Mouse (Mus musculus): Measurements from ENCODE around the gene Pkp3.

Gene Pkp3

DNA sequence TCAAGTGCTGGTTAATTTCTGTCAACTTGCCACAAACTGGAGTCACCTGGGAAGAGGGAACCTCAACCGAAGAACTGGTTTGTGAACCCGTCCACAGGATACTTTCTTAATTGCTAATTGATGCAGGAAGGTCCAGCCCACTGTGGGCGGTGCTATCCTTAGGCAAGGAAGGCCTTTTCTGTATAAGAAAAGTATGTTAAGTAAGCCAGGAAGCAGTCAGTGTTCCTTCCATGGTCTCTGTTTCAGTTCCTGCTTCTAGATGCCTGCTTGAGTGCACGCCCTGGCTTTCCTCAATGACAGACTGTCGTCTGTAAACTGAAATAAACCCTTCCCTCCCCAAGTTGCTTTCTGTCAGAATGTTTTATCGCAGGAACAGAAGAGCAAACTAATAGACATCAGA is 21.0 kb upstream of the Pkp3 start:
- no peak for DNase-seq (ENCODE audit: low spot score in 2 of 2)

DNA sequence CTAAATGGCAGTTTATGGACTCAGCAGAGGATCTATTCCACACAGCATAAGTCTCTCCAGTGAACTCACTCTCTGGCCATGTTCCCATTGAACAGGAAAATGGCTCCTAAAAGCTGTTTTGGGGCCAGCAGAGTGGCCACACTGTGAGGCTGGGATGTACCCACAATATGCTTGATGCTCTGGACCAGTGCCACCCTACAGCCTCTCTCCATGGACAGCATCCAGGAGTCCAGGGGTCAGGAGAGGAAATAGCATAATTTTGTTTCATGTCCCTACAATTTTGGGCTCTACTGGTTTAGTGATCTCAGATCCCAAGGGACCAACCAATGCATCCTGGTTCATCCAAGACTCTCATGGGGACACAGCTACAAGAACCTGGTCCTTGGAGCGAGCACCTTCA is 20.5 kb upstream of the Pkp3 start:
- DNase-seq (ENCODE audit: low spot score in 2 of 2), result no peak

DNA sequence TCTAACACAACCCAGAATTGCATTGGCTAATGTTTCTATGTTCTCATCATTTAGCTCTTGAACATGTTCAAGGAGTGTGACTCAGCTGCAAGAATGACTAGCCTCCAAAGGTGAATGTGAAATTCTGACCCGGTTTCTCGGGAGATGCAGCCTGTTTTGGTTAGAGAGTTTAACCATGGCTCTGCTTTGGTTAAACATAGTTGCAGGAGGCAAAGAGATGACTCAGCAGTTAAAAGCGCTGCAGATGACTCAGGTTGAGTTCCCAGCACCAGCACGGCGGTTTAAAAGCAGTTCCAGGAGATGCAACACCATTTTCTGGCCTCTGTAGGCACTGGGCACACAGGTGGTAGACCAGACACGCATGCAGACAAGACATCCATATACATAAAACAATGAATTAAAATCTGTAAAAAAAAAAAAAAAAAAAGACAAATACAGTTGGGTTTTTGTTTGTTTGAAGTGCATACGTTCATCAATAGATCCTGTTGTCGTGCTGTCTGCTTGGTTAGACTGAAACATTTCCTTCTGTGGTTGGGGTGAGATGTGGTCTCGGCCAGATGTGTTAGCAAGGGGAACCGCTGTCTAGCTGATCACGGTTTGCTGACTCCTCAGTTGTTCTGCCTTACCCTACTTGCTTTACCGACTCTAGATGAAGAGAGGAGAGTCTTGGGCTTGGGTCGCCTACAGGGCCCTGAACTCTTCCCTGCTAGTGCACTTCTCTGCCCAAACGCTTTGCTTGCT is 19.2 kb upstream of the Pkp3 start:
- DNase-seq (ENCODE audit: low spot score in 2 of 2), result no peak

DNA sequence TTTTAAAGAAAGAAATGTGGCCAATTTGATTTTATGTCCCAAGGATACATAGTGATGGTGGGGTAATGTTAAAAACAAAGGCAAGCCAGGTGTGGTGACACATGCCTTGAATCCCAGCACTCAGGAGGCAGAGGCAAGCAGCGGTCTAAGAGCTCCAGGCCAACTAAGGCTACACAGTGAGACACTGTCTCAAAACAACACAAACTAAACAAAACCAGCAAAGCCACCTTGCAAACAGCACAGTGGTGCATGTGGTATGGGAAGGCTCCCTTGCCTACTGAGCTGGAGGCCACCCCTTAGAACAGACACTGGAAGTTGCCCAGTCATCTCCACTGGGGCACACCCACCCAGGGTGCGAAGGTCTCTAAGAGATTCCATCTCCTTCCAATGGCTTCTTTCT is 18.1 kb upstream of the Pkp3 start:
- no peak for DNase-seq (ENCODE audit: low spot score in 2 of 2)

DNA sequence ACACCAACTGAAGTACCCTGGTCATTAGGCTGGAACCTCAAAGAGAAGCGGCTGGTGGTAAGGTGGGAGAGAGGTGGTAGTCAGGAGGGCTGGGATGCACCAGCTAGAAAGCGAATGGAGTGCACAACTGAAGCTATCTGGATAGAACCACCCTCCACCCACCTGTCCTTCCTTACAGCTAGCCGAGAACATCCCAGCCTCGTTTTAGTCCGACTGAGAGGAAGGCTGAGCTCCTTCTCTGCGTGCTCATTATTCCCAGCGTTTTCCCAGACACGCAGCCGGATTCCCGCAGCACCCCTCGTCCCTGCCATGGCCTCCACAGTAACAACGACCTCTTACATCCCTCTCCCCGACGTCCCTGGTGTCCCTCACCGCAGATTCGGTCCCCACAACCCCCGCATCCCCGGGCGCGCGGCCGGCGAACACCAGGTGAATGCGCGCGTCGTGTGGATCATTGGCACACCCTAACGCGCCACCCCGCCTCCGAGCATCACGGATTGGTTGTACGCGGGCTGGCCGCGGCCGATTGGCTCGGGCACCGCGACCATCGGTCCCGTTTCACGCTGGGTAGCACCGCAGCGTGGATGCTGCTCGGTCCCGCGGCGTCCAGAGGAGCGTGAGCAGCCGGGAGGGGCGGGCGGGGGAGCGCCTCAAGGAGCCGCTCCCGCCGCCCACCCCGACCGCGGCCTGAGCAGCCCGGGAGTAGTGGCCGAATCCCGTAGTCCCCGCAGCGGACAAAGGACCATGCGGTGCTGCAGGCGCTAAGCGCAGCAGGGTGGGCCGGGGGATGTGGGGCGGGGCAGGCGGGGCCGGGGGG is 17.4 kb upstream of the Pkp3 start, which contains the start of gene B4galnt4:
Gene B4galnt4 (plus strand): TSS at position 679 of the 817 bp plus-strand sequence.
- DNase-seq (ENCODE audit: low spot score in 2 of 2), result peak; percentile 25 to 62

DNA sequence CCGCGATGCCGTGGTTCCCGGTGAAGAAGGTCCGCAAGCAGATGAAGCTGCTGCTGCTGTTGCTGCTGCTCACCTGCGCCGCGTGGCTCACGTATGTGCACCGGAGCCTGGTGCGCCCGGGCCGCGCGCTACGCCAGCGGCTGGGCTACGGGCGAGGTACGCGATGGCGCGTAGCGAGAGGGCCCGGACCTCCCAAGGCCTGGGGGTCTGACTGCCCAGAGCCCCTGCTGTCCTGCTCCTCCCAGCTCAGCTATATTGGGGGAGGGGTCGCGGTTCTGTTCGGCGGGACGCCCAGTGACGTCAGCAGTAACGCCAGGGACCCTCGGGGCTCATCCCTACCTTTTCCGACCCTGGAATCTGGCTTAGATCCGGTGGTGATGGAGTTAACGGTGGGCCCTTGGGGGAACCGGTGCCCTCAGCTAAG is 16.7 kb upstream of the Pkp3 start:
- DNase-seq (ENCODE audit: low spot score in 2 of 2), result no peak

DNA sequence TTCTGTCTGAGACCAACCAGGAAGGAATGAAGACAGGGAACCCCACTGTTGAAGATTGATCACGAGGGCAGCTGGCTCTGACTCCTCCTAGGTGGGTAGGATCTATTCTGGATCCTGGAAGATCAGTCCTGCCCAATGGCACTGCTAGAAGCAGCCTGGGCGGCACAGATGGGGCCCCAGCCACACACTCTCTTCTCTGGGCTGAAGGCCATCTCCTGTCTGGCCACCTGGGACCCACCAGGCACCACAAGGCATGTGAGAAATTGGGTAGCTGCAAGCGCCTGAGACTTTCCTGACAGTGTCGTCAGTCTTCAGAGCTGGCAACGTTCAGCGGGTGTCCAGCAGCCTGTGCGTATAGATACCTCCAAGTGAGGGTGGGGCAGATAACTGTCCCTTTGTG is 15.5 kb upstream of the Pkp3 start:
- DNase-seq (ENCODE audit: low spot score in 2 of 2), result no peak

DNA sequence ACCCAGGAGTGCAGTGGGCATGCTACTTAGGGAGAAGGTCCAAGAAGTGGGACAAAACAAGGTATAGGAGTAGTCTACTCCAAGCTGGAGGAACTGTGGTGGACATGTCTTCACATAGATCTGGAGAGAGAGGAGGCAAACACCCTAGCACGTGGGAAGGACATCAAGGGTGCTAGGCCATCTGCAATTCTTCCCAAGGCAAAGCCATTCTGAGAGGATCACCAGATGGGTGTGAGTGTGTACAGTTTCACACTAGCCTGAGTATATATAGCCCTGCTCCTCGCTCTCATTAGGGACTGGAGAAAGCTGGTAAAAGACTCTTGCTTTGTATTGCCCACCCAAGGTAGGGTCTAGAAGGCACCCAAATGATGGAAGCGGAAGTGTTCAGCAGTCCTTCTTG is 14.7 kb upstream of the Pkp3 start:
- DNase-seq (ENCODE audit: low spot score in 2 of 2), result no peak

DNA sequence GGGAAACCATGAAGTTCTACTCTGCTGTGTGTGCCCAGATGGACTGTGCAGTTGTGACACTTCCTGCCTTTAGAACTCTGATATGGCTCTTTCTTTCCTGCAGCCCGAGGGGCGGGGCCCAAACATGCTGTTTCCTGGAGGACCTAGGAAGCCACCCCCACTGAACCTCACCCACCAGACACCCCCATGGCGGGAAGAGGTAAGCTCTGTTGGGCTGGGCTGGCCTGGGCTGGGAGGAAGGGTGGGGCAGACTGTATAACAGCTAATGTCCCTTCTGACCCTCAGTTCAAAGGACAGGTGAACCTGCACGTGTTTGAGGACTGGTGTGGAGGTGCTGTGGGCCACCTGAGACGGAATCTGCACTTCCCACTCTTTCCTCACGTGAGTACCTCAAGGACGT is 13.8 kb upstream of the Pkp3 start:
- DNase-seq (ENCODE audit: low spot score in 2 of 2), result no peak

DNA sequence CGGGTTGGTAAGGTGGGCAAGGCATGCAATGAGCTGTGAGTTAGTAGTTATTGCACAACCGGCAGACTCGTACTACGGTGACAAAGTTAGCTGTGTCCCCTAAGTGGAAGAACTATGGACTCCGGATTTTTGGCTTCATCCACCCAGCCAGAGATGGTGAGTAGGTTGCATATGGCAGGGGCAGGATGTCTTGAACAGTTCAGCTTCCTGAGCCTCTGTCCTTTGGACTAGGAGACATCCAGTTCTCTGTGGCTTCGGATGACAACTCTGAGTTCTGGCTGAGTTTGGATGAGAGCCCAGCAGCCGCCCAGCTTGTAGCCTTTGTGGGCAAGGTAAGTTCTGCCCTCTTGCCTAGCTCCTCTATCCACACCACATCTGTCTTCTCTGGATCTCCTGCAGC is 13.4 kb upstream of the Pkp3 start:
- no peak for DNase-seq (ENCODE audit: low spot score in 2 of 2)

DNA sequence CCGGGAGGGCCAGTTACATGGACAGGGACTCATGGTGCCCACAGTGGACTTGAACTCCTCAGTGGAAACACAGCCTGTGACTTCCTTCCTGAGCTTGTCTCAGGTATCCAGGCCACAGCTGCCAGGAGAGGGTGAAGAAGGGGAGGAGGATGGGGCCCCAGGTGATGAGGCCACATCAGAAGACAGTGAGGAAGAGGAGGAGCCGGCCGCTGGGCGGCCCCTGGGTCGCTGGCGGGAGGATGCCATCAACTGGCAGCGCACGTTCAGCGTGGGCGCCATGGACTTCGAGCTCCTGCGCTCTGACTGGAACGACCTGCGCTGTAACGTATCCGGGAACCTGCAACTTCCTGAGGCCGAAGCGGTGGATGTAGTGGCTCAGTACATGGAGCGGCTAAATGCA is 9.7 kb upstream of the Pkp3 start:
- no peak for DNase-seq (ENCODE audit: low spot score in 2 of 2)

DNA sequence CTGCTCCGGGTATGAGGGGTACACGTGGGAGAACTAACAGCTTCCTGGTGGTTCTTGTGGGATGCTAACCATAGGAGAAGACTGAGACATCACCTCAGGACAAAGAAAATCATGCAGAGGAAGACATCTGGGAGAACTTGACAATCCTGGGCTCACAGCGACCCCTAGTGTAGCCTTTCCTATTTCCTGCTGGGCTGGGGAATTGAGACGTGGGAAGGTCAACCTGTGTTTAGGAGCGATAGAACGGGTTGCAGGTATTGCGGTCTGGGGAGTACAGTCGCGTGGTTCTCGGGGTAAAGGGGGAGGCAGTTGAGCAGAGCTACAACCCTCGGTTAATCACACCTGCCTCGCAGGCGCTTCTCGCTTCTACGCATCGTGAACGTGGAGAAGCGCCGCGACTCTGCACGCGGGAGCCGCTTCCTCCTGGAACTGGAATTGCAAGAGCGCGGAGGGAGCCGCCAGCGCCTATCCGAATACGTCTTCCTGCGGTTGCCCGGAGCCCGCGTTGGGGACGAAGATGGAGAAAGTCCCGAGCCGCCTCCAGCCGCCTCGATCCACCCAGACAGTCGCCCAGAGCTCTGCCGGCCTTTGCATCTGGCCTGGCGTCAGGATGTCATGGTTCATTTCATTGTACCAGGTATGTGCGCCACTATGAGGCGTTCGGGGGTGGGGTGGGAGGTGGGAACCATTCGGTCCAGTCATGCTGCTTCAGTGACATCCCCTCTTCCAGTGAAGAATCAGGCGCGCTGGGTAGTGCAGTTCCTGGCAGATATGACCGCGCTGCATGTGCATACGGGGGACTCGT is 7.8 kb upstream of the Pkp3 start:
- peak; percentile 29 to 54 for DNase-seq (ENCODE audit: low spot score in 2 of 2)

DNA sequence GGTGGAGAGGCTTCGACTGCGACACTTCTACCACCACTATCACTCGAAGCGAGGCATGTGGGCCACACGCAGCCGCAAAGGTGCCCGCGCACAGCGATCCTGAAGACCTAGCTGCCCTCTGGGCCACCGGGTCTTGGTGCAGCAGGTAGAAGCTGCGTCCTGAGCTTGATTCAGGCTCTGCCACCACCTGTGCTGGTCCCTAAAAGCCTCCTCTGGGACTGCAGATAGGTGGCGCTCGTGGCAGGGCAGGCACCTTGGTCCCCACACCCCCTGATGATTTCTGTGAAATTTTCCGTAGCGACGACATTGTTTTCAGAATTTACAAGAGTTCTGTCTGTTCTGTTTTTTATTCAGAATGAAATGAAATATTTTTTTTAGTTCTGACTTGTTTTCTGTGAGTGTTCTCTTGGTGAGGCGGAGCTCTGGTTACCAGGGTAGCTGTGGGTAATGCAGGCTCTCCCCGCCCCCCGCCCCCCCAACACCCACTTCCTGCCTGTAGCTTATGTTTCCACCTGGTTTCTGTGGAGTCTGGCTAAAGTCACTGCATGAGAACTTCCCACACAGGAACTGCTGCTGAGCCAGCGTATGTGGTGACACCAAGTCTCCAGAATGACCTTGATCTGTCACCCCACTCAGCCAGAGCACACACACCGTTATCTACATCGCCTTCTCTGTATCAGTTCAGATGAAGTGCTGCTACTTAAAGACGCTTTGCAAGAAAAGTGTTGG is 5.8 kb upstream of the Pkp3 start:
- DNase-seq (ENCODE audit: low spot score in 2 of 2), result no peak

DNA sequence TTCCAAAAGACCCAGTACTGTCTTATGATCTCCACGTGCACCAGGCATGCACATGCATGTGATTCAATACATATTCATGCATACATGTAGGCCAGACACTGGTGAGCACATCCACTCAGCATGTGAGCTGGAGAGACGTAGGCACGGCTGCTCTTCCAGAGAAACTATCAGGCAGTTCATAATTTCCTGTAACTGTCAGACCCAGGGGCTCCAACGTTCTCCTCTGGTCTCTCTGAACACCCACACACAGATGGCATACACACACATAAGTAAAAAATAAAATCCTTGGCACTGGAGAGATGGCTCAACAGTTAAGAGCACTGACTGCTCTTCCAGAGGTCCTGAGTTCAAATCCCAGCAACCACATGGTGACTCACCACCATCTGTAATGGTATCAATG is 4.2 kb upstream of the Pkp3 start:
- DNase-seq (ENCODE audit: low spot score in 2 of 2), result no peak

DNA sequence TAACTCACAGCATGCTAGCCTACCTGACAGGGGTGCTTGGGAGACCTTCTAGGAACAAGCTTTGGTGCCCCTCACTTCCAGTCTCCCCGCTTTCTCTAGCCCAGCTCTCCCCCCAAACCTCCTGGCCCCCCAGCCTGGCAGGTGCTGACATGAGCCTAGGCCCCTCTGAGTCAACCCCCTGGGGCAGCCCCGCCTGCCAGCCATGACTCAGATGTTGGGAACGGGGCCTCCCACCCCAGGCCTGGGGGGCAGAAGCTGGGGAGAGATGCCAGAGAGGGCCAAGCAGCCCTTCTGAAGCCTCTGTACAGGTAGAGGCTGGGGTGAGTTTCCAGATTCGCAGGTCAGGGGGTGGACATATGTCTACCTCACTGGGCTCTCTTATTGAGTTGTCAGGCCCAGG is 858 bp downstream of the Pkp3 start:
- DNase-seq (ENCODE audit: low spot score in 2 of 2), result no peak

DNA sequence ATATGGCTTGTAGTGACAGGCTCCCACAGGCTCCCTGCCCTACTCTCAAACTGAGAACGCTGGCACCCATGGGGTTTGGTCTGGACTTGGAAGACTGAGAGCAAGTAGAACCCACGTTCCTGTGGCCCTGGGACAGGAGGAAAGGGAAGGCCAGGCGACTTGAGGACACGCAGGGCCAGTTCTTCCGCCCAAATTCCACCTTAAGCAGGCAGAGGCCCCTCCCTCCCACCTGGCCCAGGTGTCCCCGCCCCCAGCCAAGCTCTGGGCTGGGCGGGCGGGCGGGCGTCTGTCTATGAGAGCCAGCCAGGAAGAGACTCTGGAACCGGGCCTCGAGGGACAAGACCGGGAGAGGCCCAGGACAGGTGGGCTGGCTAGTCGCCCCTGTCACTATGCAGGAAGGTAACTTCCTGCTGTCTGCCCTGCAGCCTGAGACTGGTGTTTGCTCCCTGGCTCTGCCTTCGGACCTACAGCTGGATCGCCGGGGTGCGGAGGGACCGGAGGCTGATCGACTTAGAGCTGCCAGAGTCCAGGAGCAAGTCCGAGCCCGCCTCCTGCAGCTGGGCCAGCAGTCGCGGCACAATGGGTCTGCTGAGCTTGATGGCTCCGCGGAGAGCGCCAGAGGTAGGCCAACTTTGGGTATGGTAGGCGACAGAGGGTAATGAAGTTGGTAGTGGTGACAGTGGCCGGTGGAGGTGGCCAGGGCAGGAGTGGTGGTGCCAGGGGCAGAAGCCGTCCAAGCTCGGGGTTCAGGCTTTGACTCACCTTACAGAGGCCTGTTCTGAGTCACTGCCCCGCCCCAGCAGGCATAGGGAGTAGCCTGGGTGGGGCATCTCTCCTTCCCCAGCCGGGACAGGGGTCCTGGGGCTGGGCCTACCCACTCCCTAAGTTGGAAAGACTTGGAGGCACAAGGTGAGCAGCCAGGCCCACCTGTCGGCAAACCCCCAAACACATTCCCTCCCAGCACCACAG is 1.7 kb downstream of the Pkp3 start:
- DNase-seq (ENCODE audit: low spot score in 2 of 2), result no peak

DNA sequence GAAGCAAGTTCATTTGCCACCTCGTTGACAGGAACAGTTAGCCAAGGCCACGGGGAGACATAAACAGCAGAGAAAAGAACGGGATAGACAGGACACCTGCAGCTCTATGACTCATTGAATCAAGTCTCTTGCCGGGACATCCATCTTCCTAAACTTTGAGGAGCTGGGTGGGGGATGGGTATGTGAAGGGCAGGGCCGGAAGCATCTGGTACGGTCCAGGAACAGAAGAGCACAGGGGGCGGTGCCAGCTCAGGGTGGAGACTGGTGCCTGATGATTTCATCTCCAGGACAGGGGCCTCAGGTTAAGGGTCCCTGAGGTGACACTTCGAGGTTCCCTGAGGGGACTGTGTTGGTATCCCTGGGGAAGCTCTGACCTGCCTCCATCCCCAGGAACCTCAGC is 9.9 kb downstream of the Pkp3 start:
- no peak for DNase-seq (ENCODE audit: low spot score in 2 of 2)

DNA sequence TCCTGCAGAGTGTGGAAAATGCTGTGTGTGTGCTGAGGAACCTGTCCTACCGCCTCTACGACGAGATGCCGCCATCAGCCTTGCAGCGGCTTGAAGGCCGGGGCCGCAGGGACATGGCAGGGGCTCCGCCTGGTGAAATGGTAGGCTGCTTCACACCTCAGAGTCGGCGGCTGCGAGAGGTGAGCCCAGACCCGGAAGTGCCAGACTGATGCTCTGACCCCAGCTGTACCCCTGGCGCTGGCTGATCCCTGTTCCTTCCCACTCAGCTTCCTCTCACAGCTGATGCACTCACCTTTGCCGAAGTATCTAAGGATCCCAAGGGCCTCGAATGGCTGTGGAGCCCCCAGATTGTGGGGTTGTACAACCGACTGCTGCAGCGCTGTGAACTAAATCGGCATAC is 10.5 kb downstream of the Pkp3 start:
- DNase-seq (ENCODE audit: low spot score in 2 of 2), result no peak

DNA sequence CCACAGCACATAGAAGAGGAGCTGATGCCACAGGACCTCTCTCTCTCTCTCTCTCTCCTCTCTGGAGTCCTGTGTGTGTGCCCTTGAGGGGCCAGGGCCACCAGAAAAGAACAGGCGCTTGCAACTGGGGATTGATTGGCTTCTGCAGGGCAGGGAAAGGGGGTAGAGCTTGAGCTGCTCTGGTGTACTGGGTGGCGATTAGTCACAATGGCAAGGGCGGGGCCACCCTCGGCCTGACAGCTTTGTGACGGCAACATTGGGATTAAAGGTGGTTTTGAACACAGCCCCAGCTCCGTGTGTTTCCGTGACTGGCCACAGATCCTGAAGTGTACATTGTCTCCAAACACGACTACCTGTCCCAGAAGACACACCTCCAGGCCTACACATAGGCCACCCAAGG is 12.2 kb downstream of the Pkp3 start:
- no peak for DNase-seq (ENCODE audit: low spot score in 2 of 2)

DNA sequence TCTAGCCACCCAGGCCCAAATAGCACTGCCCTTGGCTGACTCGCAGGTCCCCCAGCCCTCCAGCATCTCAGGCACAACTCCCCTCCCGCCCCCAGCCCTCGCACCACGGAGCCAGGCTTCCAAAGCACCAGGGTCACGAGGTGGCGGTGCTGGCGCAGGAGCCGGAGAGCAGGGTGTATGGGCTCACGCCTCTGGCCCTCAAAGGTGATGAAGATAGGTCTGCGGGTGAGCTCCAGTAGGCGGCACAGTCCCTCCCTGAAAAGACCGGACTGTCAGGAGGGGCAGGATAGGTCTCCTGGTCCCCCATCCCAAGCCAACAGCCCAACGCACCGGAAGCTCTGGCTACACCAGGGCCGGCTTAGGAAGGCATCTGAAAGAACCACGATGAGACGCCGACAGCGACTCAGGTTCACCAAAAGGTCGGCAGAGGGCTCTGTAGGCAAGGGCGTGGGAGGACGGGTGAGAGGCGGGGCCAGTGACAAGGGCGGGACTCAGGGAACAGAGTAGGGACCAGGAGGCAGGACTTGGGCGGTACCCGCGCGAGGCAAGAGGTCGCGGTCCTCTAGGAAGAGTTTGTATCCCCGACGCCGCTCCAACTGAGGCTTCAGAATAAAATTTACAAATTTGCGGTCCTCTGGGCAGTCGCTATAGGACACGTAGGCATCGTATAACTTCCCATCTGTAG is 14.2 kb downstream of the Pkp3 start:
- DNase-seq (ENCODE audit: low spot score in 2 of 2), result peak; percentile 79 to 87
